Mouse (Mus musculus): ENCODE results near the gene Ripor3.
"Not testable (repeated sequence)": the region's sequence is repeated elsewhere in the genome, so short reads cannot be mapped to it uniquely, and the experiment has no call there.

Ripor3 gene

DNA sequence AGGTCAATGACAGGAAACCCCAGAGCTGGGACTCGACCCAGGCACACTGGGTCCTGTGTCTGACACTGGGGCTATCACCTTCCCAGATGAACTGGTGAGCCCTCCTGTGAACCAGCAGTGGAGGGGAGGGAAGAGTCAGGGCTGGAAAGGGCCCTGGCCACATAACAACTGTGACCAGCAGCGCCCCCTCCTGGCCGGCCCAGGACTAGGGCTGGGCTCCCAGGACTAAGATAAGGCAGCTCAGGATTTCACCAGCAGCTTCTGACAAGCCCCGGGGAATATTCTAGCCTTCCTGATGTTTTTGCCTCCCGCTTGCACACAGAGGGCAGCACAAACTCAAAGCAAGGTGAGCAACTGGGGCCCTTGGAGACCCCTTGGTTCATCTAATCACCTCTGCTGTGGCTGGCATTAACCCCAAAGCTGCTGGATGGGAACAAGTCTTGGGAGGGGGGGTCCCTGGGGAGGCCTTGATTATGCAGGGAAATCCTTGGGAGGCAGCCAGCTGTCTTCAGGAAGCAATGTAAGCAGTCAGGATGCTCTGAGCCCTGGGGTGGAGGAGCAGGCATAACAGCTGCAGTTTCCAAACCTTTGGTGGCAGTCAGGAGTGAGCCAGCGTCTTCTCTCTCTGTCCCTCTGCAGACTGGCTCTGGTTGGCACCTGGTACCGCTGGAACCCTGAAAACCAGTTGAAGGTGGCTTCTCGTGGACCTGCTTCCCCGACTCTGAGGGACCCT lies at the start of gene Ripor3:
Ripor3 (minus strand) TSS at position 683 of the 733 bp plus-strand sequence.
- peak; percentile 49 for DNase-seq (ENCODE audit: low read depth, low spot score)

DNA sequence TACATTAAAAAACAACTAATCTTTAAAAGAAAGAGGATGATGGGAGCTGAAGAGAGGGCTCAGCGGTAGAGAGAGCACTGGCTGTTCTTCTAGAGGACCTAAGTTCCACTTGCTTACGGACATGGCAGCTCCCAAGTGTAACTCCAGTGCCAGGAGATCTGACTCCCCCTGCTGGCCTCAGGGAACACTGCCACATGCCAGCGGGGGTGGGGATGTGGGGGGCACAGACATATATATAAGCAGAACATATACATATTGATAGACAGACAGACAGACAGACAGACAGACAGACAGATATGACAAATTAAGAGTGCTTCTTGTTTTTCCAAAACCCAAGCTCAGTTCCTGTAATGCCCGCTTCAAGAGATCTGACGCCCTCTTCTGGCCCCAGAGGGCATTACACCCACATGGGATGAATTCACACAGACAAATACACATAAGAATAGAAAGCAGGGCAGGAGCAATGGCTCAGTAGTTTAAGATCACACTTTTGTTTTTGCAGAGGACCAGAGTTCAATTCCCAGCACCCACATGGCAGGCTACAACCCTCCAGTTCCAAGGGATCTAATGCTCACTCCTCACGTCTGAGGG lies 48.9 kb upstream of the Ripor3 start:
- no peak for DNase-seq (ENCODE audit: low read depth, low spot score)

DNA sequence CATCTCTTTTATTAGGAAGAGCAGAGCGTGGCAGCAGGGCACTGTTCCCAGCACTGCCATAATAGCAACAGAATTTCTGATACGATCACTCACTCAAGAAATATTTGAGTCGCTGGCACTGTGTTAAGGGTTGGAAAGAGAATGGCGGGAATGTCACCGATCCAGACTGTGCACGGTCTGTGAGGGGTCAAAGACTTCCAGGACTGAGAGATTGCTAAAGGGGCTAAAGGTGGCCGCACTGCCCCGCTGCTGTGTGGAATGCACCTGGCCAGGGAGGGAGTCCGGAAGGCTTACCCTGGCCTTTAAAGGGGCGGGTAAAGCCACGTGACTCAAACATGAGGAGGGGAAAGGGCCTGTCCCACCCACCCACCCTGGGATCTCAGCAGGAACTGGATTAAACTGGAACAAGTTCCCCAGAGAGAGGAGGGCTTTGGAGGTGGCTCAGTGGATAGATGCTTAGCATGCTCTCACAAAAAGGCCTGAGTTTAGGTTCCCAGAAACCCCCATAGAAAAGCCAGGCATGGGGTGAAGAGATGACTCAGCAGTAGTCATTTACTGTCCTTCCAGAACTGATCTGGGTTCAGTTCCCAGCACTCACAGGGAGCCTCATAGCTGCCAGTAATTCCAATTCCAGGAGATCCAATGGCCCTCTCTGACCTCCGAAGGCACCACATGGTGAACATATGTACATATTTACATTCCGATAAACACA lies 48.2 kb upstream of the Ripor3 start:
- DNase-seq (ENCODE audit: low read depth, low spot score): no peak

DNA sequence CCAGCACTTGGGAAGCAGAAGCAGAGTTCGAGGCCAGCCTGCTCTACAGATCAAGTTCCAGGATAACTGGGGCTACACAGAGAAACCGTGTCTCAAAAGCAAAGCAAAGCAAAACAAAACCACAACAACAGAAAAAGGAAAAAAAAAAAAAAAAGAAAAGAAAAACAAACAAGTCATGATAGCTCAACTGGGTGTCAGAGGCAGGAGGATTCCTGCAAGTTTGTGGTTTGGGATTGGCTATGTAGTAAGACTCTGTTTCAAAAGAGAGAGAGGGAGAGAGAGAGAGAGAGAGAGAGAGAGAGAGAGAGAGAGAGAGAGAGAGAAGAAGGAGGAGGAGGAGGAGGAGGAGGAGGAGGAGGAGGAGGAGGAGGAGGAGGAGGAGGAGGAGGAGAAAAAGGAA lies 47.5 kb upstream of the Ripor3 start:
- DNase-seq (ENCODE audit: low read depth, low spot score): not testable (repeated sequence)

DNA sequence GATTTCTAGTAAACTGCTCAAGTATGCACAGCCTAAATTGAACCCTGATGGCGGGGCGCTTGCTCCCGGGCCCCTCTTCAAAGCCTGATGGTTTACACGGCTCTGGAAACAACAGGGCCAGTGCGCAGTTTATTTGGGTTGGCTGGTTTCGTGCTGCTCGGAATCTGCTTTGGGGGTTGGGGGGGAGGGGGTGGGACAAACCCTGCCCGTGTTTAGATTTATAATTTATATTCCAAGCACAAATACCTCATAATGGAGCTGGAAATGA lies 46.2 kb upstream of the Ripor3 start:
- no peak for DNase-seq (ENCODE audit: low read depth, low spot score)

DNA sequence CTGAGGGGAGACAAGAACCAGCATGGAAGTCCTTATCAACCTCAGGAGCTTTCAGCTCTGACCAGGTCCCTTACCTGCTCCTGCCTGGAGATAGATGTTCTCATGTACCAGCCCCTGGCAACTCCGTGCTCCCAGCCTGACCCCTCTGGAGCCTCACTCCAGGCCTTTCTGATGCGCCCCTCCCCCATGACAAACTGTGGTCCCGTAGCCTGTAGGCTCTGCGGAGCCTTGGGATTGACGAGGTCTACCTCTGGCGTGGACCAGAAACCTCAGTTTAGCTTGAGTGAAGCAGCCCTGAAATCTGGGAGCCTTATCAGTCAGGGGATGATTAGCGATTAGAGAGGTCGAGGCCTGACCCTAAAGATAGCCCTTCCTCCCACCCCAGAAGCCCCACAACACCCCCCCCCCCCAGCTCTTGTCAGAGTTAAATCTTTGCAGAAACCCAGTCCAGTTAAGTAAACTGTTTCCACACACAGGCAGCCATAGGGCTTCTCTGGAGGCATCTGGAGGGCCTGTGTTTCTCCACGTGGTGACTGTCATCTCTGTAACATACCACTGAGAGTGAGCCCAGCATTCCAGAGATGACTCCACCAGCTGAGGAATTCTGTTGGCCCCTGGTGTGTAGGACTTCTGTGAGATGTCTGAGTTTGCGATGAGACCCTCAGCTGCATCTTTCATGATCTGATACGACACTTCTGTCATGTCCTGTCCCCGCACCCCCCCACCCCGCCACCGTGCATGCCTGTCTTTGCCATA lies 45.7 kb upstream of the Ripor3 start:
- no peak for DNase-seq (ENCODE audit: low read depth, low spot score)

DNA sequence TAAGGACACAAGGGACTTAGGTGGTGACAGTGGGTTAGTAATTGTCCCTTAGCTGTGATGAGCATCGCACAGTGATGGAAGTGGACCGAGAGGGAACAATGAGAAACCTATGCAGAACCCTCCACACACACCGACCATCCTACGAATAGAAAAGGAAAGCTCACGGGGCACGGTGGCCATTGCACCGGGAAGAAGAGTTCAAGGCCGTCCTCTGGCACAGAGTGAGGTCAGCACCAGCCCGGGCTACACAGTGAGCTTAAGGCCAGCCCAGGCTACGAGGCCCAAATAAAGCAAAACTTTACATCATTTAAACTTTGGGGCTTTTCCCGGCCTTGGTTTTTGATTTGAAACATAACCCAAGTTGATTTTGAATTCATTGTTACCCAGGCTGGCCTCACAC lies 43.7 kb upstream of the Ripor3 start:
- no peak for DNase-seq (ENCODE audit: low read depth, low spot score)

DNA sequence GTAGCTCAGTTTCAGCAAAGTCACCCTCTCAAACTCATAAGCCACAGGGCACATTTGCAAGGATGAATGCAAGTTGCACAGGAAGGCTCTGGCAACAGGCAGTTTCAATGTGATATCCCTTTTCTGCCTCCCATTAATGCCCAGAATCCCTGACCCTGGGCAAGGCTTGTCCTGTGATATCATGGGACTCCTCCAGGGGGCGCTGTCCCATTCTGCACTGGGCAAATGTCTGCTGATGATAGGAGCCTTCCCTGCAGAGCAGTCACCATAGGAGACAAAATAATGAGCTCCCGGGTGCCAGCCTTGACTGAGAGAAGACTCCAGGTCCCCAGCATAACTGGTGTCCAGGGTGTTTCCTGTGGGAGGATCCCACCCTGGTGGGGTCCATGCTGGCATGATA lies 42.3 kb upstream of the Ripor3 start:
- DNase-seq (ENCODE audit: low read depth, low spot score): peak; percentile 37

DNA sequence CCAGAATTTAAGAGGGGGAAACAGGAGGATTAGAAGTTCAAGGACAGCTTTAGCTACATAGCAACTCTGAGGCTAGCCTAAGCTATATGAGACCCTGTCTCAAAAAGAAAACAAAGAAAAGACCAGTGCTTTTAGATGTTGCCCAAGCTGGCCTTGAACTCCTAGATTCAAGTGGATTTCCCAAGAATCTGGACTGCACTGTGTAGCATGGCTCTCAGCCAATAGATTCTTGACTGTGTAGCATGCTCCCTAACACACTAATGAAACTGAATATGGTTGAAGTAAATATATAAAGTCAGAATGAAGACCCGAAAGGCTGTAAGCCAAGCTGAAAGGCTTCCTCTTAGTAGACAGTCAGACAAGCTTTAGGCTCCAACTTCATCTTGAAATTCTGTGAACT lies 41.7 kb upstream of the Ripor3 start:
- DNase-seq (ENCODE audit: low read depth, low spot score): no peak

DNA sequence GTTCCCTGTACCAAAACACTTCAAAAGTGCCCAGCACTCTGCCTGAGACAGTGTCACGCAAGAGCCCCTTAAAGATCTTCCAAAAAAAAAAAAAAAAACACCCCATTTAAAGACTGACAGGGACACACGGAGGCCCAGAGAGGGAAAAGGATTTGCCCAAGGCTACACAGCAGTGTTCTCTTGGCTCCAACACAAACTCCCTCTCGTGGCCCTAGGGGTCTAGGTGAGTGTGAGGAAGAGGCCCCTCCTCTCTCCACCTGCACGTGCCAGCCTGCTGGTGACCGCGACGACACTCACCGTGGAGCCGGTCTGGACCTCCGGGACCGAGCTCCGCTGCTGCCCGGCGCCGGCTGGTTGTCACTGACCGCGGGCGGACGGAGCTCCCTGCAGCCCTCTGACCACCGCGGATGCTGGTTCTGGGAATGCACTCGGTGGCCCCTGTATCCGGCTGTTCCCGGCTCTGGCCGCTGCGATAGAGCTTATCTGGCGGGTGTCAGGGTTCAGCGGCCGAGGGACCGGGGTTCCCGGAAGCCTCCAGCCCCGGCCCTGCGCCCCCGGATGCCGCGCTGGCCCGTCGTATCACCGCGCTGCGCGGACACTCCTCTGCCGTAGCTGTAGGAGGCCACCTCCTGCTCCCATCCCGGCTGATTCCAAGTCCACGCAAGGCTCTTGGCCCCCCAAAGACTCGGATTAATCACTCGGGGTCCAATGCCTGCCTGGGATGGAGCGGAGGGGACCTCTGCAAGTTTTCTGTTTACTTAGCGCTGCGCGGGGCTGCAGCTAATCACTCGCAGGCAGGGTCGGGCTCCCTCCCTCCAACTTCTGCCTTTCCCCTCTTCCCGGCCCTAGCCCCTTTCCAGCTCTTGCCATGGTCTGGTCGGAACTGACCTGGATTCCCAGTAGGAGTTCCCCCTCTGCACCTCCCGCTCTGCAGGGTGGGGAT lies 39.9 kb upstream of the Ripor3 start:
- no peak for DNase-seq (ENCODE audit: low read depth, low spot score)

DNA sequence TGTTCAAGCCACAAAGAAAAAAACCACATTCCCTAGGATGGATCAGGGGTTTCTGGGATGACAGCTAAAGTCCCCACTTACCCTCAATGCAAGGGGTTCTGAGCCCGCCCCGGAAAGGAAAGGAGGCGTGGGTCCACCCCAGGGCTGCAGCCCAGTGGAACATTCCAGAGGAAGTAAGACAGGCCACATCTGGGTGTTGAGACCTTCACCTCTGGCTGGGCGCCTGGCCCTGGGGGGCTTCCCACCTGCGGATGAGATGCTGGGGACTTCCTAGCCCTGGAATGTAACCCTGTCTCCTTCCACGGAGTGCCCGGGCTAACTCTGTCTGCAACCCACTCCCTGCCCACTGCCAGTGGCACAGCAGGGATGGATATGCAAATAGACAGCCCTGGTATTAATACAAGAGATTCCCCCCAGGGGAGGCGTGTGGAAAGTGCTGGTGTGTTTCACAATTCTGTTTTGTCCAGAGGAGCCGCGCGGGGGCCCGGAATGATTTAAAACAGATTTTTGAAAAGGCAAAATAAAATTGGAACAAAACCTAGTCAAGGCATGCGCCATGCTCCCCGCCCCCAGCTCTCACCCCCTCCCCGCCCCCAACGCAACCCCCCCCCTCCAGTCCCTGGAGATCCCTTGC lies 38.7 kb upstream of the Ripor3 start:
- no peak for DNase-seq (ENCODE audit: low read depth, low spot score)

DNA sequence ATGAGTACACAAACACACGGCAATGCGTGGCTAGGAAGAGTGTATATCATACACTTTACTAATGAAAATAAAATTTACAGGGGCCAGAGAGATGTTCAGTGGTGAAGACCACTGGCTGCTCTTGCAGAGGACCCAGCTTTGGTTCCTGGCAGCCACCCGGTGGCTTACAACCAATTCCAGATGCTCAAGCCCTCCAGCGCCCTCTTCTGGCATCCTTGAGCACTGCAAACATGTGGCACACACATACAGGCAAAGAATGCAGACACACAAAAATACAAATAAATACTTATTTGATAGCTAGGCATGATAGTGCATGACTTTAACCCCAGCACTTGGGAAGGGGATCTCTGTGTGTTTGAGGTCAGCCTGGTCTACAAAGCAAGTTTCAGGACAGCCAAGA lies 36.0 kb upstream of the Ripor3 start:
- DNase-seq (ENCODE audit: low read depth, low spot score): no peak

DNA sequence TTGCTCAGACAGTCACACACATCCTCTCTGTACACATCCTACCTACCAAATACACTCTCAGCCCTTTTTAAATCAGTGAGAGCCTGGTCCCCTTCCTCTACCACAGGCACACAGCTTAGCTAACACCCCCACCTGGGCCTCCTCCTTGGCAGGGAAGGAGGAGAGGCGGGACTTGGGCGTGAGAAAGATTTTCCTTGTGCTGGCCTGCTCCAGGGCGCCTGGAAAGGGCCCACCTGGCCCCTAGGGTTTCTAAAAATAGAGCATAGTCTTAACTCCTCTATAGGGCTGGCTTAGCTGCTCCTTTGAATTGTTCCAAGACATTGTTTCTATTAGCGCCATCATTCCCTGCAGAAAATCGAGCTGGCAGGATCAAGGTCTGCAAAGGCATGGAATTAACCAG lies 35.4 kb upstream of the Ripor3 start:
- no peak for DNase-seq (ENCODE audit: low read depth, low spot score)

DNA sequence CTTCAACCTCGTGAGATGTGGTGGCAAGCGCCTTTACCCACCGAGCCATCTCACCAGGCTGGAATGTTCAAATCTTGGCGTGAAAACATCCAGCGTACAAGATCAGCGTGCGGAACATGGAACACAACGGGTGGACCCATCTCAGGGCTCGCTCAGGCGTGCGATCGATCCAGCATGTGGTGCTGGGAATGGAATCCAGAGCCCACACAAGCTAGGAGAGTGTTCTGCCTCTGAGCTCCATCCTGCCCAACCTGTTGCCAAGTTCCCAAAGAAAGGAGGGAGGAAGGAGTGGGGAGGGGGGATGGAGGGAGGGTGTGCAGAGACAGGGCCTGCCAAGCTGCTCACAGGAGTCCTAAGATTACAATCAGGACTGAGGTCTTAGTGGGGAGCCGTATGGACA lies 34.9 kb upstream of the Ripor3 start:
- no peak for DNase-seq (ENCODE audit: low read depth, low spot score)

DNA sequence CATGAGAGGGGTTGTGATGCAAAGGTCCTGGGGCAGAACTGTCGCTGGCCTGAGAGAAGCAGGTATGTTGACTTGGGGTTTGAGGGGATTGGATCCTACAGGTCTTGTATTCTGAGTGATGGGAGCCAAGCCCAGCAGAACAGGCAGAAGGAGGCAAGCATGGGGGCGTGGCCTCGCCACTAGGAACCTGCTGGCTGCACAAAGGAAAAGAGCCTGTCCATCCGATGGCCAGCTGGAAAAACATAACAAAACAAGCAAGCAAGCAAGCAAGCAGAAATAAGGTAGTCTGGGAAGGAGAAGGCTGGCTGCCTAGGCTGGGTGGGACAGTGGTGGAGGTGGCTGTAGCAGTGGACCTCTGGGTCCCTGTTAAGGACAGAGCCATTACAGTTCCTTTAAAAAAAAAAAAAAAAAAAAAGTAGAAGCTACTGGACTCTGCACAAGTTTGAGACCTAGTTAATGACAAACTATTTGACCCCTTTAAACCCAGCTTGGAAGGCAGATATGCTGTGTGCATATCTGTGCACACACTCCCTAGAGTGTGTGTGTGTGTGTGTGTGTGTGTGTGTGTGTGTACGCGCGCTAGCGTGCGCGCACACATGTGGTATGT lies 34.4 kb upstream of the Ripor3 start:
- DNase-seq (ENCODE audit: low read depth, low spot score): no peak

DNA sequence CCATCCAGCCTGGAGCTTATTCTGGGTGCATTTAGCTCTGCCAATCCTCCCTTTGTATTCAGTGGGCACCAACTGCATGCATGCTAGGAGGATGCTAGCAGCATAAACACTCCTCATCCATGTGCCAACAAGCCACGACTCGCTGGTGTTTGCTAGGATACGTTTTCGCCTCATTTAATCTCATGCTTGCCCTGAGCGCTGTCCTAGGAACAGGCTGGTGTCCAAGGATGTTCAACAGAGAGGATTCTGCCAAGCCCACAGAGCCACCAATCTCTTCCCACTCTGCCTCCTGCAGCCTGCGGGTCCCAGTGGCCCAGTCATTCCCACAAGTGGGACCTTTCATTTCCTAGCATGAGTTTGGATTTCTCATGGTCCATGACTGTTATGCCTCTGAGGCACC lies 31.6 kb upstream of the Ripor3 start:
- DNase-seq (ENCODE audit: low read depth, low spot score): no peak

DNA sequence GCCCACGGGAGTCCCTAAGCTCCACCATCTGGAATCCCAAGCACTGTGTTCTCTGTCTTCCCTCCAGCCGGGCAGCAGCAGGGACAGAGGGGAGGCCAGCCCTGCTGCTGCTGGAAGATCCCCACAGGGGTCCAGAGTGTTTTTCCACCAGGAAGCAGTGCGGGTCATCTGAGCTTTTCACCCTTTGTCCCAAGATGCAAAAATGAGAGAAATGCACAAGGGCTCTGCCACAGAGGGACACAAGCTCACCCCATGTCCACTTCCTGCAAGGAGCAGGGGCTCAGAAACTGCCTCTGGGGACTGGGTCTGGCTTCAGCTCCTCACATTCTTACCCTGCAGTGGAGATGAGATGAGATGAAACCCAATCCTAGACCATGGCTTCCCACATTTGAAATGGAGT lies 30.3 kb upstream of the Ripor3 start:
- no peak for DNase-seq (ENCODE audit: low read depth, low spot score)

DNA sequence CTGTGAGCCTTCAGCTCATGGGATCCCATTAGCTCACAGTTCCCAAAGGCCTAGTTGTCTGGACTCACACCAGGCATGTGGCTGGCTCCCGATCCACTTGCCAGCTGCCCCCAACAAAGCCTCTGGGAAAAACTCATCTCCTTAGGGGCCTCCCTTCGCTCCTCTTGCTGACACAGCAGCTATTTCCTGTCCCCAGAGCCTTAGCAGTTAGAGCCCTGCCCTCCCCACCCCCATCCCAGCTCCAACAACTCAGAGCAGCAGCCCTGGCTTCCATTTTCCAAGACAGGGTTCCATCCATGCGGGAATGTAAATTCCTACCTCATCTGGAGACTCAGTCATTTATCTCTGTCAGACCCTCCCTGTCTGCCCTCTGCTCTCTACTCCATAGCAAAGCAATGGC lies 26.6 kb upstream of the Ripor3 start:
- DNase-seq (ENCODE audit: low read depth, low spot score): no peak

DNA sequence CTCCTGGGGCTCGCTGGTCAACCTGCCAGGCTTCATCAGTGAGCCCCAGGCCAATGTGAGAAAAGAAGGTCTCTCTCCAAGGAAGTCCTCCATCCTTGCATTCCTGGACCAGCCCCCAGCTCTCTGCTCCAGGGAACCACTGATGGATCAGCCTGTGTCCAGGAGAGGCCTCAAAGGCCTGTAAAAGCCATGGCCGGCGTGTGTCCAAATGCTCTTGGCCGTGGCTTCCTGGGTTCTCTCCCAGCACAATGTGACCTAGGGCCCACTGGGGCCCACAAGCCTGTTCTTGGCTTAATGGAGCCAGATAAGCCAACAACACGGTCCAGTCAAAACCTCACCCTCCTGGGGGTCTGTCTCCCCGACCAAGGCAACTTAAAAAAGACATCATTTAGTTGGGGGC lies 25.5 kb upstream of the Ripor3 start:
- no peak for DNase-seq (ENCODE audit: low read depth, low spot score)

DNA sequence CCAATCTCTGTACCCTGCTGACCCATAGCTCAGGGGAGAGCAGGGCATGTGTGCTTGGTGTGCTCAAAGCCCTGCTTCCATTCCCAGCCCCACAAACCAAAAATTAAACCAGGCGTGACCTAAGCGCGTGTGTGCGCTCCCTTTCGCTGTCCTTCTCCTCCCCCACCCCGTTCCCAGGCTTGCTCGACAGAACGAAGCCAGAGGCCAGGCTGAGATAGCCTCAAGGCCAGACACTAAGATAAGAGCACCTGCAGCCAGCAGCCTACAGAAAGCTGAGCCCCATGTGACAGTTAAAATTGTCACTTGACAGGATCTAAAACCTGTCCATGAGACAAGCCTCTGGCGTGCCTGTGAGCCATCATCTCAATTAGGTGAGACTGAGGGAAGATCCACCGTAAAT lies 23.5 kb upstream of the Ripor3 start:
- no peak for DNase-seq (ENCODE audit: low read depth, low spot score)

DNA sequence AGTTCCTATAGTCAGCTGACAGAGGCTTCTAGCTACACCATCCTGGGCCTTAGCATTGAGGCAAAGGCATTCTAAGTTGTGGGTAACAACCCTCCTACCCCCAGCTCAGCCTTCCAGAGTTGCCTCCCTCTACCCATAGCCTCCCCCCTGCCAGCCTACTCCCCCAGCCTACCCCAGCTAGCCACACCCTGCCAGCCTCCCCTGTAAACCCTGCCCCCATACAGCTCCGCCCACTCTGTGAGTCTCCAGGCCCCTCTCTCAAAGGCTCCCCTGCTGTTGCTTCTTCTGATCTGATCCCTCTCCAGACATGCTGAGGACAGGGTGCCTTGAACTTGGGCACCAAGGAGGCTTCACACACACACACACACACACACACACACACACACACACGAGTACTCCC lies 21.4 kb upstream of the Ripor3 start:
- DNase-seq (ENCODE audit: low read depth, low spot score): no peak
